Mouse (Mus musculus) ZHBTc4 (cell line): ENCODE data around the gene Prkar1a.

ENCODE experiments used
- DNase-seq: peaks from one replicate; pipeline ENCODE4 v3.0.0-alpha.2; 2011; ENCODE audit warnings: low read depth, low spot score

Prkar1a gene

DNA sequence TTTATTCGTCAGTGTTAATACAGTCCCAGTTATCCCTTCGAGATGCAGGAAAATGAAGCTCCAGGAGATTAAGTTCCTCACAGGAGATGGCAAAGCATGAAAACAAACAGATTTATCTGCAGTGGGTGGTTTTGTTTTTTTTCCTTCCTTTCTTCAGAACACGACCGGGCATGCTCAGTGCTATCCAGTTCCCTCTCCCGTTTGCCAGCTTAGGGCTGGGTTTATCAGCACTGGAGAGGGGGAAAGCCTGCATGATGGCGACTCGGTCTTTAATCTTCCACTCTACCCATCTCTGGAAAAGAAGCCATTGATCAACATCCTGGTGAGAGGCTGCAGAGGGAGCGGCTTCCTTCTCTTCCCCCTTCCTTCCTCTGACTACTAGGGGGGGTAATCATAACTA lies at the start of gene Prkar1a:
Prkar1a (plus strand) TSS at position 200 of the 400 bp plus-strand sequence.
- DNase-seq = no peak

DNA sequence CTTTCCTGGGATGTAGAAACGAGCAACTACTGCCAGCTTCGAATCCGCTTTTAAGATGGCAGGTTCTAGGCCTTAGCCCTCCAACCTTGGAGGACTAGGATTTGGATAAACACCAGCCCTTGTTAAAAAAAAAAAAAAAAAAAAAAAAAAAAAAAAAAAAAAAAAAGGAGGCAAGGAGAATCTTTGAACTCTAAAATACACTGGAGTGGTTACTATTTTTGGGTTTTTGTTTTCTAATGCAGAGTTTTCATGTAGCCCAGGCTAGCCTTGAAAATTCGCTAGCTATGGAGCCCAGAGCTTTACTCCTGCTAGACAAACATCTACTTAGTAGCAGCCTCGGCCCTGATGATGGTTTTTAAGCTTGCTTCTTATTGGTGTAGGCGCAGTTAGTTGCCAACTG lies 41.6 kb upstream of the Prkar1a start:
- DNase-seq = no peak

DNA sequence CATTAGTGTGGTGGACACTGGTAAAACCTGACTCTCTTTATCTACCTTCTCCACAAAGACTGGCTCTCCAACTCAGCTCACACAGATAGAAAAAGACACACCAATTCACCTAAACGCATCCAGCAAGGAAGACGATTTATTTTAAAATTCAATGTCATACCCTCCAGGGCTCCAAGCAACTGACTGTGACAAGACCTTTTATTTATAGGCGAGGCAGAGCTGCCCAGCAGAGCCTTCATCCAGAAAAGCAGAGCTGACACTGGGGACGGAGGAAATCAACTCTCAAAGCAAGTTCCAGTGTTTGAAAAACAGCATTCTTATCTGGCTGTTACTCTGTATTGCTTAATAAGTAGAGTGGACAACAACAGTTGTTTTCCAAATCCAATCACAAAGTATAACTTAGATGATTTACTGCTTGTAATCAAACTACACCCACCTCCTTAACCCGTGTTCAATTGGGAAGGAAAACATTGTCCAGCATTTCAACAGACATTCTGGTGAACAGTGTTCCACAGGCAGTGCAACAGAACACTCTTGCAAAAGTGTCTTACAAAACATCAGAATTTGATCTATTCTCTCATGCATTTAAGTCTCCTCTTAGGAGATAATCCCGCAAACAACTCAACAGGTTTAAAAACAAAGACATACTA lies 40.1 kb upstream of the Prkar1a start:
- no peak for DNase-seq

DNA sequence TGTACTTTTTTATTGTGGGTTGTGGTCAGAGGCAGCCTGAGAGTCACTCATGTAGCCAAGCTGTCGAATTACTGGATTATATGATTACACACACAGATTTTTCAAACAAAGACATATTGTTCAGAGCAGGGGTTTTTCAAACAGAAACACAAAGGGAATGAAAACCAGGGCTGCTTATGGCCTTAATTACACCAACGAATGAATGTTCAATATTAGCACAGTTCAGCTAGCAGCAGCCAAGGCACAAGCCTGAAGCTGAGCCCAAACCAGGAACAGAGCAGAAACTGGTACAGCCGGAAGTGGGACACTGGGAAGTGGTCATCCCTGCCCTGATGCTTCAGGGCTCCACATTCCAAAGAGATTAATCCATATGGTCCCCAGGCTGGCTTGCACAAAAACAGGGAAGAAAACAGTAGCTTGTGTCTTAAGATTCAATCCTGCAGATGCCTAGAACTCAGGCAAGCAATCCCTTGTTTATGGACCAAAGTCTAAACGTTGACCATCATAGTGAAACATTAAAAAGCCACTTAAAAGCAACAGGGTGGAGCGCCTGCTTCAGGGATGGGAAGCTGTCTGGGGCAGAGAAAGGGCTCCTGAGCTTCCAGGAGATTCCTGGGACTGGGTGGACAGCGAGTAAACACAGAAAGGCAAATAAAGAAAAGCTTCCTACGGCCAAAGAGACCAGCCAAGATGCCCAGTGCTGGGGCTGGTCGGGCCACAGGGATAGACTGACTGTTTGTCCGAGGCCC lies 39.0 kb upstream of the Prkar1a start:
- no peak for DNase-seq

DNA sequence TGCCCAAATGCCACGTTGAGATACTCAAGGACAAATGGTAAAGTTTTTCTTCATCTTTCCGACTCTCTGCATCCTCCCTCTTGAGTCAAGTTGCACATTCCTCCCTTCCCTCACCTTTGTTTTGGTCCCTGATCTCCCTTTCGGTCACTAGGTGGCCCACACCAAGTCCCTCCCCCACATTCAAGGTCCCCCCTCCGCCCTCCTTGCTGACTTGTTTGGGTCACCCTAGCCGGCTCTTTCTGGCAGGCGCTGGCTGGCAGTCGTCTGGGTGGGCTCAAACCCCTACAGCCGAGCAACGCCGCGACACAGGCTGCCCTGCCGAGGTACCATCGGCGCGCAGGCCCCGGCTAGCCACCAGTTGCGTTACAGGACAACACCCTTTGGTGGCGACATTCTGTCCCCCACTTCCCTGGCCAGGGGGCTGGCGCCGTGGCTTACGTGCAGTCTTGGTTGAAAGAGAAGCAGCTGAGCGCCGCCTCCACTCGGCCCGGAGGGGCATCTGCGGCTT lies 38.4 kb upstream of the Prkar1a start:
- DNase-seq = no peak

DNA sequence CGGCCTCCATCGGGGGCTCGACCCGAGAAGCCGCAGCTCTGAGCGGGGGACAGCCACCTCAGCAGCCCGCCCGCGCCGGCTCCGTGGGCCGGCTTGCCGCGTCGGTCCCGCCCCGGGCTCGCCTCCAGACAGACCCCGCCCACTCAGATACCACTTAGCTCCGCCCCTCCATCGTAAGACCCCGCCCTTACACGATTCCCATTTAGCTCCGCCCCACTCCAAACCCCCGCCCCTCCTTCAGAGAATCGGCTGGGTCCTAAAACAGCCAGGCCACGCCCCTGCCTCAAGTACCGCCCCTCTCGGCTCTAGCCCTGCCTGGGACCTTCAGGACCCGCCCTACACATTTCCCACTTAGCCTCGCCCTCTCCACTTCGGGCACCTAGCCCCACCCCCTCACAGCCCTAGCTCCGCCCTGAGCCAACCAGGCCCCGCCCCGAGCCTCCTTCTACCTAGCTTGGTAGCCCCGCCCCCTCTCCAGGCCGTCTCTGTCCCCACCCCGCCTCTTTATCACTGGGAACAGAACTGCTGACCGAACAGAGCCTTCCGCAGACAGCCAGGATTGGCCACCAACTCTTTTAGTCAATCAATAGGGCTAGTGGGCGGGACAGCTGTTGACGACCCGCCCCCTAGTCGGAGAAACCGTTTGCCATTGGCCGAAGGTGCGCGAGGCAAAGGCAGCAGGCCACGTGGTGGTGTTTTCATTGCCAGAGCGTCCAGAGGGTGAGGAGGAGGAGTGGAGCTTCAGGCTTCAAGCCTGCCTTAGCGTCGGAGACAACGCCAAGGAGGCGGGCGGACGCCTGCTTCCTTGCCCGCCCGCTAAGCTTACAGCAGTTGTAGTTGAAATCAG lies 37.7 kb upstream of the Prkar1a start, which contains the start of gene Wipi1:
Wipi1 (minus strand) TSS at position 665 of the 847 bp plus-strand sequence.
- DNase-seq = peak; percentile 99

DNA sequence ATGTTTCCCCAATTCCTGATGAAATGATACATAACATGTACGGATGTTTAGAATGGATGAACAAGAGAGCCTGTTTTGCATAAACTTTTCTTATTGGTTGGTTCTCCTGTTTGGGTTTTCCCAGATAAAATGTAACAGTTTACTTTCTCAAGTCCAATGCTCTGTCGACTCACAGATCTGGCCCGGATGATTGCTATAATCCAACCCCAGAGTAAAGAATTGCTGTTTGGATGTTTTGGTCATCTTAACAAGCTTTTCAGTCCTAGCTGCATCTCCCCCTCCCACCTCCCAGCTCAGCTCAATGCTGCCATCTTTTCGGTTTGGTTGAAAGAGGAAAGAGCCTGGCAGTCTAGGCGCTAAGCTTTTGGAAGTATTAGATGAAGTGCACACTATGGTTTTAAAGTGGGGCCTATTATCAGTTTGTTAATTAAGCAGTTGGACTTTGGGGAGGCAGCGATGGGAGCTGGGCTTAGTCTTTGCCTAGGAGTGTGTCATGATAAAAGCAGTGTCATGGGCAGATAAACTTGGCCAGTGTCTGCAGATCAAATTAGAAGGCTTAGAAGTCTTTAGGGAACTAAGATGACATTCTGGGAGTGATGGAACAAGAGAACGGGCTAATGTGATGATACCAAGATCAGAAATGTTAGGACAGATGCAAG lies 36.2 kb upstream of the Prkar1a start:
- no peak for DNase-seq

DNA sequence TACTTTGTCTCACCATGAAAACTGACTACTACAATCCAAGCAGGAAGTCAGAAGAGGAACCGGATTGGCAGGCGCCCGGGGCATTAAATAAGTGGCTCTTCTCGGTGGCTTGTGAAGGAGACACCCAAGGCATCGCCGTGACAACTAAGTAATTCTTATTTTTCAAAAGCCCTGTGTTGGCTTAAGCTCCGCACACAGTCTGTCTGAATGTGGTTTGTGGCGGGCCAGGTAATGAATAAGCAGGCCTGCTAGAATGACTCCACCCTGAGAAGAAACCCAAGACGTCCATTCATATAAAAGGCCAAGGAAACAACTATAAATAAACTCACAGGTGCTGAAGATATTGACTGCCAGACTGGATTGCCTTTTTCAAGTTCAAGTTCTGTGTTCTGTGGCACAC lies 33.9 kb upstream of the Prkar1a start:
- no peak for DNase-seq

DNA sequence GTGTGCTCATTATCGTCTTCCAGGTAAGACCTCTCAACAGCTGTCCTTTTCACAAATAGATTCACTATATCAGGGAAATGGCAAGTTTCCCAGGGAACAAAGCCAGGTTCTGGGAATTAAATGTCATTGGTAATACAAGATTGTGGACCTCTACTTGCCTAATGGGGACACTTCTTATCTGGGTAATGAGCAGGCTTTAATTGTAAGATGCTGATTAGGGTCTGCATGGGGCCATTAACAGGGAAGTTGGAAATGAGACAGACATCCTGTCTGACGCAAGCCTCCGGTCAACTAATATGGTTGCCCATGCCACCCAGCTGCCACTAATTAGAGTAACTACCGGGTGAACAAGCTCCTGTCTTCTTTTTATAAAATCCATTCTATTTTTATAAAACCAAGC lies 32.9 kb upstream of the Prkar1a start:
- no peak for DNase-seq

DNA sequence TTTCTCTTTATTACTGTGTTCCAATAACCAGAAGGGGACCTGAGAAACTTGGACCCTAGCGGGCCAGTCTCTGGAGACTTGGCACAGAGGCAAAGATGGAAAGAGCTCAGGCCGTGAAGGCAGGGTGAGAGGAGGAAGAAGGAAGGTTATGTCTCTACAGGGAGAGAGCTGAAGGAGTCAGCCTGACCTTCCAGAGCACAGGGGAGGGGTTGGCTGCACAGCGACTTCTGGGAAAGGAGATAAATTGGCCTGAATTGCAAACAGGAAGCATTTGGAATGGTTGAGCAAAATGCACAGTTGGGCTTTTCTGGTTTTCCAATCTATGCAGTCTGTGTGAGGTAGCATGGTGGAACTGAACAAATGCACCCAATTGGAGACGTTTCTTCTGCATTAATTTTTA lies 32.4 kb upstream of the Prkar1a start:
- DNase-seq = no peak

DNA sequence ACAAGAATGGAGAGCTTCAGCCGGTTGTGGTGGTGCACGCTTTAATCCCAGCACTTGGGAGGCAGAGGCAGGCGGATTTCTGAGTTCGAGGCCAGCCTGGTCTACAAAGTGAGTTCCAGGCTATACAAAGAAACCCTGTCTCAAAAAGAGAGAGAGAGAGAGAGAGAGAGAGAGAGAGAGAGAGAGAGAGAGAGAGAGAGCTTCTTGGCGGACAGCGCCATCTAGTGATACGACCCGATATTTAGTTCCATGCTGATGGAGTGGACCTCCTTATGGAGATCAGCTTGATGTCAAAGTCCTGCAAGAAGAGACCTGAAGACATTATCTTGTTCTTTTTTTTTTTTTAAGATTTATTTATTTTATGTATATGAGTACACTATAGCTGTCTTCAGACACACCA lies 30.1 kb upstream of the Prkar1a start:
- DNase-seq = peak; percentile 59

DNA sequence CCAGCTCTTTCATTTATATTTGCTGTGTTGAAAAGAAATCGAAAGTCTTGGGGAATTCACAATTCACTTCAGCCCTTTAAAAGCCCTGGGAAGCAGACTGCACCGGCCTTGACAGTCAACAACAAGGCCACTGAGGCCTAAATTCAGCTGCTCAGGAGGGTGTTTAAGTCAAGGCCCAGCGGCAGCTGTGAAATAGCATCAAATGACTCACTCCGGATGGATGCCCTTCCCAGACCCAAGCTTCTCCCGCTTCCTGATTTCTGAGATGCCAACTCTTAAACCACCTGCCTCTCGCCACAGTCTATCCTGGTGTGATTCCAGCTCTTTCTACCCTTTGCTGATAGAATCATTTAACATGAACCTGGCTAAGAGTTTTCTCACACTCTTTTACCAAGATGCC lies 28.8 kb upstream of the Prkar1a start:
- no peak for DNase-seq

DNA sequence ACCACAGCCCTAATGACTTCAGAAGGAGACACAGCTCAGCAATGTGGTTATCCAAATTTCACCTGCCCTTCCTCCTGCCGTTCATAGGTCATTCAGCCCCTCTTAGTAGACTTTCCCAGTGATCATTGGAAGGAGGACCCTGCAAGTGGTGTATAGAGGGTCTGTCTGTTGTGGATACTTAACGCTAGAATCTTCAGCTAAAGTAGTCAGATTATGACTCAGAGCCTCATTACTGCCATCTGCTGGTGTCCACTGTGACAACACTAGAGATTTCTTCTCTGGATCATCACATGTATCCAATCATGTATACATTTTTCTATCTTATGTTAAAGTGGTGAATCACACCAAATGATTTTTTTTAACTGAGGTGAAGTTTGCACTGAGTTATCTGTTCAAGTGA lies 28.0 kb upstream of the Prkar1a start:
- peak; percentile 62 for DNase-seq

DNA sequence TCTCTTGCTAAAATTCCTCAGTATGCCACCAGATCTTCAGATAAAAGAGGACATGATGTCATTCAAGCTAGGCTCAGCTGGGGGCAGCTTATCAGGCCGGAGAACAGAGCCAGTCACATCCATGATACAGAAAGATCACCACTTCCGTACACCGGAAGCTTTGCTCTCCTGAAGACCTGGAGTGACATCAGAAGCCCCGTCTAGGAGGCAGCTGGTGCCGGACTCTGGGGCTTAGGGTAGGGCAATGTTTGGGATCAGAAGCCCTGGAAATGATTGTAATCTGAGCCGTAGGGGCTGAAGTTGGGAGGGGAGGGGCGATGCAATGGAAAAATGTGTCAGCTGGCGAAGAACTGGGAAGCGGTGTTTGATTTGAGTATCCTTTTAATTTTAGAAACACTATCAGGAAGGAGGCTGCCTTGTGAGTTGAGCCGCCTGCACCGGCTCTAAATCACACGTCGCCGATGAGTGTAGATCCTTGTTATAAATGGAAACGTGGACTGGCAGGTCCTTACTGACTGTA lies 26.6 kb upstream of the Prkar1a start:
- peak; percentile 33 for DNase-seq

DNA sequence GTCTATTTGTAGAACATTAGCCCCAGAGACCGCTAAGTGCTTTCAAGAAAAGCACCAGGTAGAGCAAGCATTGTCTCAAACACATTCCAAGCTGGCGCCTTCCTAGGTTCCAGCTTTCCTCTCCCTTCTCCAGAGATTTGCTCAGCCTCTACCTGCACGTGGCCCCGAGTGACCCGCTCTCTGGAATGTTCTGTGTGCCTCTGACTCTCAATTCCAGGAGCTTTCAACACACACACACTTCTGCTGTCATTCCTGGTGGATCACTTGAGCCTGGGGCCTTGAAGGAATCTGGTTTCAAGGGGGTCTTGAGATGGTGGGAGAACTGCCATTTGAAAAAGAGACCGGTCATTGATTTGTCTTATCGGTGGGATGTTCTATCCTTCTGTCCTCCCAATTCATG lies 26.0 kb upstream of the Prkar1a start:
- no peak for DNase-seq

DNA sequence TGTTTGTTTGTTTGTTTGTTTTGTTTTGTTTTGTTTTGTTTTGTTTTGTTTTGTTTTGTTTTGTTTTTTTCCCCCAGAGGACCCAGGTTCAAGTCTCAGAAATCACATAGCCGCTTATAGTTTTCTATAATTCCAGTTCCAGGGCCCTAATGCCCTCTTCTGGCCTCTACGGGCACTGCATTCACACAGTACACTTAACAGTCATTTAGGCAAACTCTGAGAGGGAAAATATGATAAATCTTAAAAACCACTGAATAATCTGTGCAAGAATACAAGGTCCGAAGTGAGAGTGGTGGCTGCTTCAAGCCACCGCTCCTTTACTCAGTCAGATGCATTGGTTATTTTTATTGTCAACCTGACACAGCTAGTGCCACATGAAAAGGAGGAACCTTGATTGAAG lies 21.6 kb upstream of the Prkar1a start:
- peak; percentile 31 for DNase-seq

DNA sequence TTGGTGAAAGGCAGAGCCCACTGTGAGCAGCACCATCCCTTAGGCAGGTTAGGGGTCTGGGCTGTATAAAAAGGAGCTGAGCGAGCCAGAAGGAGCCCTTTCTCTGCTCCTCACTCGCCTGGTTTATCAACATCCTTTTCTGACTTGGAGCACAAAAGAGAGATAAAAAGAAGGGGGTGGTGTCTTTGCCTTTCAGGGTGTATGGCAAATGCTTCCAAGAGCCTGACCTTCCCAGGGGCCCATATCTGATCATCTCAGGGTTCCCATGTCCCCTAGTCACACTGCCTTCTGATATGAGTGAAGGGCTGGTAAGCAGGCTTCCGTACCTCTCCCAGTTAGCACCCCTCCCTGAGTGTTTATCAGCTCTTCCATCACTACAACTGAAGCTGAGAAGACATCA lies 21.1 kb upstream of the Prkar1a start:
- no peak for DNase-seq

DNA sequence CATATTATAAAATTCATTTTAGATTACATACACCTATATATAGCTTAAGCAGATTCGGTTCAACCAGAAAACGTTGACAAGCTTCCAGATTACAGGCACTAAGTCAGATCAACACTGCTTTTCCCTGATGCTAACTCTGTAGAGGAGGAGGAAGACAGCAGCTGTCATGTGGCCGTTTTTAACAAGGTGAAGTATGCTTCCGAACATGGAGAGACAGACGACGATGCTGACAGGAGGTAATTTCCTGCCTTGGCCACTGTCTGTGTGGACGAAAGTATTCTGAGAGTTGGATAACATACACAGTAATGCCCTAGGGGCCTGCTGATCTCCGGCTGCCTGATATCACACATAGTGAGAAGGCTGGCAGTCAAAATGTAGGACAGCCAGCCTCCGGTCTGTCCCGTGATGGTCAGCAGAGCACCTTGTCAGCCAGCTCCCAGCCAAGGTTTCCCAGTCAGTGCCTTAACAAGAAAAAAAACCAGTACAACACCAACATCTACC lies 20.1 kb upstream of the Prkar1a start:
- no peak for DNase-seq

DNA sequence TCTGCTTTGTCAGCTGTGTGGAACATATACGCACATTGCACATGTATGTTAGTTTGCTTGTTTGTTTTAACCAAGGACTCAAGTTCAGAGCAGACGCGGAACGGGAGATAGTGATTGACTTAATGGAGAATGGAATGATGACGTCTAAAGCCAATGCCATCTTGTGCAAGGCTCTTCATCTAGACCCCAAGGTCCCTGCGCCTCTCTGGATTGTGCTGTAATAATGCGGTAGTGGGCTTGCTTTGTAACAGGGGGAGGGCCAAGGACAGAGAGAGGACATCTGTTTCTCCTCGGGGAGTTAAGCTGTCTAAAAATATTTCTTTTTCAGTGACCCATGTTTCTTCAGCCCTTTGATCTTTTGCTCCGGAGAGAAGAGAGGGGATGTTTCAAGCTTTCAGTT lies 14.3 kb upstream of the Prkar1a start:
- DNase-seq = no peak

DNA sequence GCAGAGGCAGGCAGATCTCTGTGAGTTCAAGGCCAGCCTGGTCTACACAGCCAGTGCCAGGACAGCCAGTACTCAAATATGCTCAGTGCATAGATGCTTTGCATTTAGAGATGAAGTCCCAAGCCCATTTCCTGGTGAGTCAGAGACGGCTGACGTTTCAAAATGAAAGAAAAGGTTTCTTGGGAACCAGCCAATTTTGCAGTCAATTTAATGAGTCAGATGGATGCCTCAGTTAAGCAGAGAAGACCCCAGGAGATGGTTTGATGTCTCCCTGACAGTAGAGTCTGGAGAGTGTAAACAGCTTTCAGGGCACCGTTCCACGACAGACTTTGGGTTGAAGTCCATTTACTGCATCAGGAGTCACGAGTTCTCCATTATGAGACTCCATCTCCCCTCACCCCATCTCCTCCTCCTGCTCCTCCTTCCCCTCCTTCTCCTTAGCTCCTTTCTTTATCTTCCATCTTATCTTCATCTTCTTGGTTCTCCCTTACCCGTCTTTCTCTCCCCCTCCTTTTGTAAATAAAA lies 13.3 kb upstream of the Prkar1a start:
- DNase-seq = no peak
